Mouse (Mus musculus) ES-Bruce4 (cell line): ENCODE measurements at regions not wholly inside any gene's neighbourhood (a gene's known extent, or its start where the extent isn't known, plus 50 kb on each side); places are given as distances from the start of the nearest gene placed in this dataset.

ENCODE experiments used
- CTCF ChIP-seq: IDR thresholded peaks from one replicate; pipeline ENCODE4 v1.8.1; 2011; ENCODE audit warnings: low read depth, low read length
- EP300 ChIP-seq: IDR thresholded peaks from 2 replicates; pipeline ENCODE4 v1.6.1; 2011; ENCODE audit warnings: low read depth, low read length; ENCODE audit not compliant: insufficient read depth
- POLR2A ChIP-seq: IDR thresholded peaks from one replicate; pipeline ENCODE4 v1.8.1; 2011; ENCODE audit warnings: low read length; ENCODE audit not compliant: insufficient read depth

DNA sequence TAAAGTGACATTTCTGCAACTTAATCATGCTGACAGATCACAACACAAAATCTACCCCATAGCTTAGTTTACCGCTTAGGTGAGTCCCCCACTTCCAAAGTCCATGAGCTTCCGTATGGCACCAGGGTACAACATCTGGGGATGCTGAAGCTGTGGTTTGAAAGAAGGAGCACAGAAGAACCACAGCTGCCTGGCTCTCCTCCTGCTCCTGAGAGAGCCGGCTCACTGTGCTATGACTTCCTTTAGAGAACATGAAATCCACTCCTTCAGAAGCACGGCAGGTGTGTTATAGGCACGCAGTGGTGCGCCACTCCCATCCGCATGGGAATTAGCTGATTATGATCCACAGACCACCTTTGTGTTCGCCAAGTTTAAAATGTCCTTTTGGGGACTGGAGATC lies 69.7 kb upstream of the Atl2 start:
- TF ChIP-seq CTCF (no peak), POLR2A (no peak), EP300 (no peak)
